Mouse (Mus musculus) B cell, adult 2 months (primary cell): ENCODE measurements around the gene Cdc123.

Experiments used
- DNase-seq, 2 experiments: peaks; one replicate each; pipeline ENCODE4 v3.0.0; 2022

The Cdc123 gene

GRCm38 (mm10) chr2:5804440-5805045 lies 40.4 kb downstream of the Cdc123 start:
- peak; percentile 72 to 76 for DNase-seq

GRCm38 (mm10) chr2:5801927-5802590 lies 42.9 kb downstream of the Cdc123 start:
- DNase-seq = no peak

- DNase-seq = peak; percentile 53 to 54
These were observed 43.8 kb downstream of the Cdc123 start for GRCm38 (mm10) chr2:5801182-5801640.

GRCm38 (mm10) chr2:5797816-5798672 lies 46.9 kb downstream of the Cdc123 start:
- DNase-seq = no peak

GRCm38 (mm10) chr2:5793771-5794170 lies 51.2 kb downstream of the Cdc123 start:
- DNase-seq = no peak

GRCm38 (mm10) chr2:5792056-5792455 lies 52.9 kb downstream of the Cdc123 start:
- DNase-seq = no peak

- DNase-seq = no peak
These were observed 55.3 kb downstream of the Cdc123 start for GRCm38 (mm10) chr2:5789625-5790160.

- DNase-seq = no peak
These were observed 57.6 kb downstream of the Cdc123 start for GRCm38 (mm10) chr2:5787391-5787790.

GRCm38 (mm10) chr2:5772464-5772863 lies 72.5 kb downstream of the Cdc123 start:
- no peak for DNase-seq

GRCm38 (mm10) chr2:5770708-5771241 lies 74.2 kb downstream of the Cdc123 start:
- DNase-seq = peak; percentile 24 to 28

GRCm38 (mm10) chr2:5769630-5770029 lies 75.3 kb downstream of the Cdc123 start:
- DNase-seq = peak; percentile 46 to 53

GRCm38 (mm10) chr2:5768946-5769345 lies 76.0 kb downstream of the Cdc123 start:
- DNase-seq = no peak

GRCm38 (mm10) chr2:5762031-5762430 lies 82.9 kb downstream of the Cdc123 start:
- DNase-seq = no peak

GRCm38 (mm10) chr2:5760479-5761008 lies 84.4 kb downstream of the Cdc123 start:
- no peak for DNase-seq

- DNase-seq = no peak
These were observed 86.4 kb downstream of the Cdc123 start for GRCm38 (mm10) chr2:5758569-5758968.

GRCm38 (mm10) chr2:5750872-5751271 lies 94.1 kb downstream of the Cdc123 start:
- DNase-seq = no peak

GRCm38 (mm10) chr2:5749210-5749609 lies 95.8 kb downstream of the Cdc123 start:
- DNase-seq = no peak

GRCm38 (mm10) chr2:5747545-5748043 lies 97.4 kb downstream of the Cdc123 start:
- no peak for DNase-seq

- no peak for DNase-seq
These were observed 98.4 kb downstream of the Cdc123 start for GRCm38 (mm10) chr2:5746529-5746928.
